Mouse (Mus musculus): ENCODE data around the gene Fap. TPM values are rescaled to one million over a fixed set of nuclear protein-coding genes. Genes with fewer than 3 reads are reported as not detected.
A peak's percentile ranks its signal among the peaks of the same experiment; 100 is the strongest.

Fap gene
- polyA plus RNA-seq, 1 experiment from 2014 or later: 6.1 TPM

GRCm38 (mm10) chr2:62480285-62481198, 93.3 kb downstream of the Fap start:
- DNase-seq (ENCODE audit: low spot score) (no peak), ATAC-seq (replicated peaks; ENCODE audit: low FRiP score, low read depth) (no peak)
- Histone ChIP-seq H3K4me2 (ENCODE audit: low read length) (no peak overlapping the region), H3K9ac (ENCODE audit: low read depth, low read length) (no peak overlapping the region), H3K9me3 (replicated peaks; ENCODE audit: low read length) (no peaks in the 10 kb centered on the region), H3K4me1 (replicated peaks; ENCODE audit: insufficient read depth, low read length) (no peaks in the 10 kb centered on the region), H3K27me3 (ENCODE audit: insufficient read depth, low read length) (no peaks in the 10 kb centered on the region), H3K36me3 (ENCODE audit: insufficient read depth, low read length) (no peaks in the 10 kb centered on the region), H3K27ac (no peak overlapping the region), H3K4me3 (replicated peaks; ENCODE audit: low read depth, low read length) (no peak overlapping the region)
- WGBS: 81% methylated on average over 9 of the region's 9 CpGs
- TF ChIP-seq CTCF (IDR thresholded peaks at IDR 0.05; ENCODE audit: low read depth): no peak

- no peak for TF ChIP-seq CTCF (IDR thresholded peaks at IDR 0.05; ENCODE audit: low read depth)
- H3K27ac ChIP-seq: no peak overlapping the region
- DNase-seq (ENCODE audit: low spot score): no peak
- H3K9ac ChIP-seq (ENCODE audit: low read depth, low read length): no peak overlapping the region
- ATAC-seq (replicated peaks; ENCODE audit: low FRiP score, low read depth): no peak
- no peaks in the 10 kb centered on the region for H3K9me3 ChIP-seq (replicated peaks; ENCODE audit: low read length)
- no peak overlapping the region for H3K4me3 ChIP-seq (replicated peaks; ENCODE audit: low read depth, low read length)
- no peaks in the 10 kb centered on the region for H3K4me1 ChIP-seq (replicated peaks; ENCODE audit: insufficient read depth, low read length)
- no peak overlapping the region for H3K4me2 ChIP-seq (ENCODE audit: low read length)
- H3K36me3 ChIP-seq (ENCODE audit: insufficient read depth, low read length): no peaks in the 10 kb centered on the region
- no peaks in the 10 kb centered on the region for H3K27me3 ChIP-seq (ENCODE audit: insufficient read depth, low read length)
- WGBS: 62% methylated on average over 9 of the region's 9 CpGs
Measured at GRCm38 (mm10) chr2:62469551-62469950, 104.3 kb downstream of the Fap start.

GRCm38 (mm10) chr2:62463287-62463686, 110.6 kb downstream of the Fap start:
- 94% methylated on average over 2 of the region's 2 CpGs for WGBS

GRCm38 (mm10) chr2:62462174-62462573, 111.7 kb downstream of the Fap start:
- DNase-seq (ENCODE audit: low spot score): no peak
- WGBS: 75% methylated on average over 2 of the region's 2 CpGs
- no peaks in the 10 kb centered on the region for H3K27me3 ChIP-seq (ENCODE audit: insufficient read depth, low read length)

More at GRCm38 (mm10) chr2:62463287-62463686, 110.6 kb downstream of the Fap start:
- Histone ChIP-seq H3K4me2 (ENCODE audit: low read length) (no peak overlapping the region), H3K4me1 (replicated peaks; ENCODE audit: insufficient read depth, low read length) (no peaks in the 10 kb centered on the region; the same call in 1 of the 2 replicates), H3K9ac (ENCODE audit: low read depth, low read length) (no peak overlapping the region), H3K9me3 (replicated peaks; ENCODE audit: low read length) (no peaks in the 10 kb centered on the region), H3K36me3 (ENCODE audit: insufficient read depth, low read length) (no peaks in the 10 kb centered on the region), H3K27ac (no peak overlapping the region), H3K27me3 (ENCODE audit: insufficient read depth, low read length) (no peaks in the 10 kb centered on the region), H3K4me3 (replicated peaks; ENCODE audit: low read depth, low read length) (no peak overlapping the region)
- TF ChIP-seq CTCF (IDR thresholded peaks at IDR 0.05; ENCODE audit: low read depth): no peak
- ATAC-seq (replicated peaks; ENCODE audit: low FRiP score, low read depth) (no peak), DNase-seq (ENCODE audit: low spot score) (no peak)

GRCm38 (mm10) chr2:62460815-62461450, 112.9 kb downstream of the Fap start:
- H3K9ac ChIP-seq (ENCODE audit: low read depth, low read length): no peak overlapping the region
- H3K36me3 ChIP-seq (ENCODE audit: insufficient read depth, low read length): no peaks in the 10 kb centered on the region
- no peaks in the 10 kb centered on the region; the same call in 1 of the 2 replicates for H3K4me1 ChIP-seq (replicated peaks; ENCODE audit: insufficient read depth, low read length)
- H3K4me3 ChIP-seq (replicated peaks; ENCODE audit: low read depth, low read length): no peak overlapping the region
- ATAC-seq (replicated peaks; ENCODE audit: low FRiP score, low read depth) (no peak), DNase-seq (ENCODE audit: low spot score) (no peak)
- H3K4me2 ChIP-seq (ENCODE audit: low read length): no peak overlapping the region
- no peak for TF ChIP-seq CTCF (IDR thresholded peaks at IDR 0.05; ENCODE audit: low read depth)
- no peaks in the 10 kb centered on the region for H3K27me3 ChIP-seq (ENCODE audit: insufficient read depth, low read length)
- H3K9me3 ChIP-seq (replicated peaks; ENCODE audit: low read length): no peaks in the 10 kb centered on the region
- 61% methylated on average over 12 of the region's 12 CpGs for WGBS
- no peak overlapping the region for H3K27ac ChIP-seq

More at GRCm38 (mm10) chr2:62462174-62462573, 111.7 kb downstream of the Fap start:
- Histone ChIP-seq H3K27ac (no peak overlapping the region), H3K9ac (ENCODE audit: low read depth, low read length) (no peak overlapping the region), H3K9me3 (replicated peaks; ENCODE audit: low read length) (no peaks in the 10 kb centered on the region), H3K4me1 (replicated peaks; ENCODE audit: insufficient read depth, low read length) (no peaks in the 10 kb centered on the region; the same call in 1 of the 2 replicates), H3K36me3 (ENCODE audit: insufficient read depth, low read length) (no peaks in the 10 kb centered on the region), H3K4me2 (ENCODE audit: low read length) (no peak overlapping the region), H3K4me3 (replicated peaks; ENCODE audit: low read depth, low read length) (no peak overlapping the region)
- TF ChIP-seq CTCF (IDR thresholded peaks at IDR 0.05; ENCODE audit: low read depth): no peak
- ATAC-seq (replicated peaks; ENCODE audit: low FRiP score, low read depth): no peak

- Histone ChIP-seq H3K36me3 (ENCODE audit: insufficient read depth, low read length) (no peaks in the 10 kb centered on the region), H3K9me3 (replicated peaks; ENCODE audit: low read length) (no peaks in the 10 kb centered on the region), H3K27ac (no peak overlapping the region), H3K4me3 (replicated peaks; ENCODE audit: low read depth, low read length) (no peak overlapping the region), H3K9ac (ENCODE audit: low read depth, low read length) (no peak overlapping the region), H3K4me2 (ENCODE audit: low read length) (no peak overlapping the region), H3K4me1 (replicated peaks; ENCODE audit: insufficient read depth, low read length) (no peaks in the 10 kb centered on the region; the same call in 1 of the 2 replicates), H3K27me3 (ENCODE audit: insufficient read depth, low read length) (no peaks in the 10 kb centered on the region)
- DNase-seq (ENCODE audit: low spot score) (peak; percentile 61), ATAC-seq (replicated peaks; ENCODE audit: low FRiP score, low read depth) (no peak)
- TF ChIP-seq CTCF (IDR thresholded peaks at IDR 0.05; ENCODE audit: low read depth): no peak
- 45% methylated on average over 7 of the region's 7 CpGs for WGBS
Measured at GRCm38 (mm10) chr2:62460231-62460710, 113.6 kb downstream of the Fap start.

All from kidney, postnatal 0 days (tissue).